Mouse (Mus musculus) lung, postnatal 0 days (tissue): ENCODE measurements around the gene Lrrc17. TPM values are rescaled to one million over a fixed set of nuclear protein-coding genes. Genes with fewer than 3 reads are reported as not detected.

Source experiments
- ATAC-seq: fragments of 200-750 bp; cut with Nextera tagmentation; 2 replicates; pipeline ENCODE4 v1.8.0; 2017; ENCODE audit warnings: moderate library complexity
- DNase-seq: peaks from one replicate; pipeline ENCODE4 v3.0.0-alpha.2; 2016; ENCODE audit warnings: low spot score
- H3K27ac ChIP-seq: fragments of 300-500 bp; sonication (generic); 2 replicates; pipeline ENCODE4 v1.5.1; 2014; ENCODE audit warnings: antibody characterized with exemption, mild to moderate bottlenecking, low read length, mixed read lengths
- H3K27me3 ChIP-seq: fragments of 300-500 bp; sonication (generic); replicated peaks from 2 replicates; pipeline ENCODE4 v1.6.1; 2014; ENCODE audit warnings: low read length, mixed read lengths; ENCODE audit not compliant: insufficient read depth
- H3K36me3 ChIP-seq: fragments of 300-500 bp; sonication (generic); 2 replicates; pipeline ENCODE4 v1.6.1; 2014; ENCODE audit warnings: low read length, mixed read lengths; ENCODE audit not compliant: insufficient read depth
- H3K4me1 ChIP-seq: fragments of 300-500 bp; sonication (generic); 2 replicates; pipeline ENCODE4 v1.6.1; 2014; ENCODE audit warnings: antibody characterized with exemption, low read depth, low read length, mixed read lengths; ENCODE audit not compliant: insufficient read depth
- H3K4me2 ChIP-seq: fragments of 300-500 bp; sonication (generic); replicated peaks from 2 replicates; pipeline ENCODE4 v1.6.1; 2014; ENCODE audit warnings: low read depth, mild to moderate bottlenecking, low read length, moderate library complexity, mixed read lengths
- H3K4me3 ChIP-seq: fragments of 300-500 bp; sonication (generic); 2 replicates; pipeline ENCODE4 v1.5.1; 2014; ENCODE audit warnings: low read depth, low read length
- H3K9ac ChIP-seq: fragments of 300-500 bp; sonication (generic); replicated peaks from 2 replicates; pipeline ENCODE4 v1.6.1; 2014; ENCODE audit warnings: low read depth, mild to moderate bottlenecking
- H3K9me3 ChIP-seq: fragments of 300-500 bp; sonication (generic); 2 replicates; pipeline ENCODE4 v1.6.1; 2016; ENCODE audit warnings: low read length, mixed read lengths
- CTCF ChIP-seq: IDR thresholded peaks from 2 replicates; pipeline ENCODE4 v1.5.1; 2016; ENCODE audit warnings: antibody characterized with exemption, mild to moderate bottlenecking
- EP300 ChIP-seq: IDR thresholded peaks from 2 replicates; pipeline ENCODE4 v1.6.1; 2016; ENCODE audit warnings: antibody characterized with exemption, mild to moderate bottlenecking, control low read depth
- WGBS: fragments of 180-500 bp; shearing (Covaris S2); extraction: QIAGEN DNeasy Blood & Tissue Kit; methylation state at CpG from one replicate; pipeline ENCODE4 v1.1.7; 2014; 5-methylcytosine and 5-hydroxymethylcytosine counted together
- polyA plus RNA-seq: library from polyadenylated mRNA; unstranded; fragments of >200 nt; fragmentation: Nextera tagmentation; extraction: Ambion mirVana; gene quantifications from 2 replicates; pipeline ENCODE4 v1.2.1, GENCODE M21; 2015

The Lrrc17 gene
- polyA plus RNA-seq, 1 experiment from 2014 or later: 33.5 TPM

GRCm38 (mm10) chr5:21547005-21547404 lies 3.6 kb downstream of the Lrrc17 start:
- WGBS: 72% methylated on average over 8 of the region's 8 CpGs
- no peaks in the 10 kb centered on the region for H3K27me3 ChIP-seq
- H3K9ac ChIP-seq: no peak overlapping the region
- ATAC-seq (no peak), DNase-seq (no peak)
- no peak overlapping the region for H3K27ac ChIP-seq
- no peaks in the 10 kb centered on the region for H3K4me1 ChIP-seq
- H3K4me3 ChIP-seq: no peak overlapping the region
- H3K4me2 ChIP-seq: no peak overlapping the region
- H3K36me3 ChIP-seq: no peaks in the 10 kb centered on the region
- no peaks in the 10 kb centered on the region for H3K9me3 ChIP-seq
- TF ChIP-seq CTCF: no peak
- TF ChIP-seq EP300: no peak

GRCm38 (mm10) chr5:21553685-21554084 lies 10.3 kb downstream of the Lrrc17 start:
- no peaks in the 10 kb centered on the region for H3K27me3 ChIP-seq
- TF ChIP-seq CTCF (no peak), EP300 (no peak)
- no peaks in the 10 kb centered on the region for H3K9me3 ChIP-seq
- DNase-seq: peak; percentile 64
- no peak overlapping the region for H3K27ac ChIP-seq
- no peak overlapping the region for H3K4me3 ChIP-seq
- H3K4me2 ChIP-seq: no peak overlapping the region
- WGBS: 61% methylated on average over 4 of the region's 4 CpGs
- no peaks in the 10 kb centered on the region for H3K4me1 ChIP-seq
- no peaks in the 10 kb centered on the region for H3K36me3 ChIP-seq
- ATAC-seq: peak; percentile 62
- H3K9ac ChIP-seq: no peak overlapping the region

DNA sequence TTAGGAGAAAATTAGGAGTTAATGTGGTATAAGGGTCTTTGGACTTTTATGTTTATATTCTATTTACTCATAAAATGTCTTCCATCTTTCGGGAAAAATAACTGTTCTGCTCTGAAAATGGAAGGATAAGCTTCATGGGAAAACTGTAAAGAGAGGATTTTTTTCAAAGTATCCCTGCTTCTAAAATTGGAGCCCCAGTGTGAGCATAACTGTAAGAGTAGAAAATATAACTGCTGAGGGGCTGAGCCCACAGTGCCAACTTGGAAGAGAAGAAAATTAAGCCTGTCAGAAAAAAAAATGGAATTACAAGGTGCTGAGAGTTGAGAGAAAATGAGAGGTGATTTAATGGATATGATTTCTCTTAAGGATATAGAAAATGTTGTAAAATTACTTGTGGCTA lies 11.4 kb downstream of the Lrrc17 start:
- Histone ChIP-seq H3K27me3 (no peaks in the 10 kb centered on the region), H3K4me3 (no peak overlapping the region), H3K4me2 (no peak overlapping the region), H3K27ac (no peak overlapping the region), H3K9me3 (no peaks in the 10 kb centered on the region), H3K4me1 (no peaks in the 10 kb centered on the region), H3K9ac (no peak overlapping the region), H3K36me3 (no peaks in the 10 kb centered on the region)
- no peak for DNase-seq
- 91% methylated on average over 1 of the region's 1 CpGs for WGBS
- no peak for ATAC-seq
- TF ChIP-seq EP300 (no peak), CTCF (no peak)

DNA sequence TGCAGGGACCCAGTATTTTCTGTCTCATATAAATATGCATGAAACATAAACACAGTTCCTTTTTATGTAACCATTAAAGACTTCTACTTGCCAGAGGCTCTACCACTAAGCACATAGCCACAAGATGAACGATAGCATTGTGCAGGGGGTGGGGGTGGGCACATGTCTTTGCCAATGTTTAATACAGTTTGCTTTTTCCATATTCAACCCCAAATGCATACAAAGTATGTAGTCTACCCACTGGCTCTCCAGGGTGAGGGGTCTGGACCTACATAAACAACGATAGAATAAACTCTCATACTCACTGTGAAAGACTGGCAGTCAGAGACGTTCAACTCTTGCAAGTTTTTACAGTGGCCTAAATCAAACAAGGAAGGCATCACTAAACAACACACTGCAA lies 13.1 kb downstream of the Lrrc17 start:
- H3K27ac ChIP-seq: no peak overlapping the region
- no peaks in the 10 kb centered on the region for H3K9me3 ChIP-seq
- TF ChIP-seq CTCF: no peak
- H3K9ac ChIP-seq: no peak overlapping the region
- H3K4me3 ChIP-seq: no peak overlapping the region
- ATAC-seq (no peak), DNase-seq (no peak)
- H3K4me1 ChIP-seq: no peaks in the 10 kb centered on the region
- H3K27me3 ChIP-seq: no peaks in the 10 kb centered on the region
- no peak overlapping the region for H3K4me2 ChIP-seq
- H3K36me3 ChIP-seq: no peaks in the 10 kb centered on the region
- 56% methylated on average over 3 of the region's 3 CpGs for WGBS

DNA sequence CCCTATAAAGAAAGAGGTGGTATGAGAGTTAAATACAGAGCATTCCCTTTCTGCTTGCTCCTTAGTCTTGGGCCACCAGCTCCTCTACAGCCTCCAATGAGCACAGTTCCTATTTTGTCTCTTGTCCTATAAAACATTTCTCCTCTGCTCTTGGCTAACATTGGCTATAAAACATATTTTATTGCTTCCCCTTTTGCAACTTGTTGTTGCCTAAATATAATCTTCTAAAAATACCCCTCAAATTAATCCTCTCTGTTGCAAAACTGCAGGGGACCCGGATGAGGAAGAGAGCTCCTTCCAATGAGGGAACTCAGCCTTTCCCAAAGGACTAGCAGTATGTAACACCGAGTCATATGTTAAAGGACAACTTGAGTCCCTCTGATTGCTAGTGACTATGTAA lies 20.6 kb downstream of the Lrrc17 start:
- no peak overlapping the region for H3K27ac ChIP-seq
- peak; percentile 76 for DNase-seq

GRCm38 (mm10) chr5:21565392-21566065 lies 22.2 kb downstream of the Lrrc17 start:
- peaks cover 7% of the 10 kb centered on the region; the same call in 1 of the 2 replicates for H3K4me1 ChIP-seq
- DNase-seq (peak; percentile 6), ATAC-seq (no peak)
- no peak overlapping the region for H3K9ac ChIP-seq
- H3K27me3 ChIP-seq: no peaks in the 10 kb centered on the region
- TF ChIP-seq EP300 (no peak), CTCF (no peak)
- no peaks in the 10 kb centered on the region for H3K36me3 ChIP-seq
- no peak overlapping the region for H3K4me3 ChIP-seq
- H3K9me3 ChIP-seq: no peaks in the 10 kb centered on the region
- H3K4me2 ChIP-seq: no peak overlapping the region
- H3K27ac ChIP-seq: no peak overlapping the region
- WGBS: 87% methylated on average over 9 of the region's 9 CpGs

More for the DNA sequence above, 20.6 kb downstream of the Lrrc17 start:
- Histone ChIP-seq H3K9me3 (no peaks in the 10 kb centered on the region), H3K4me1 (peaks cover 7% of the 10 kb centered on the region; the same call in 1 of the 2 replicates), H3K4me3 (no peak overlapping the region), H3K36me3 (no peaks in the 10 kb centered on the region), H3K9ac (no peak overlapping the region), H3K4me2 (no peak overlapping the region), H3K27me3 (no peaks in the 10 kb centered on the region)
- peak; percentile 62 for ATAC-seq
- WGBS: 53% methylated on average over 2 of the region's 2 CpGs
- TF ChIP-seq CTCF: no peak
- no peak for TF ChIP-seq EP300
